Mouse (Mus musculus) thymus, postnatal 0 days (tissue): Measurements from ENCODE around the gene Csrp3. TPM values are rescaled to one million over a fixed set of nuclear protein-coding genes. Genes with fewer than 3 reads are reported as not detected.

Experiments used
- DNase-seq: peaks from one replicate; pipeline ENCODE4 v3.0.0-alpha.2; 2015; ENCODE audit warnings: low spot score
- polyA plus RNA-seq: library from polyadenylated mRNA; unstranded; fragments of >200 nt; fragmentation: Nextera tagmentation; extraction: Ambion mirVana; gene quantifications from 2 replicates; pipeline ENCODE4 v1.2.1, GENCODE M21; 2015

Csrp3 gene
- 0.27 and 0.59 TPM in 2 replicates for polyA plus RNA-seq

DNA sequence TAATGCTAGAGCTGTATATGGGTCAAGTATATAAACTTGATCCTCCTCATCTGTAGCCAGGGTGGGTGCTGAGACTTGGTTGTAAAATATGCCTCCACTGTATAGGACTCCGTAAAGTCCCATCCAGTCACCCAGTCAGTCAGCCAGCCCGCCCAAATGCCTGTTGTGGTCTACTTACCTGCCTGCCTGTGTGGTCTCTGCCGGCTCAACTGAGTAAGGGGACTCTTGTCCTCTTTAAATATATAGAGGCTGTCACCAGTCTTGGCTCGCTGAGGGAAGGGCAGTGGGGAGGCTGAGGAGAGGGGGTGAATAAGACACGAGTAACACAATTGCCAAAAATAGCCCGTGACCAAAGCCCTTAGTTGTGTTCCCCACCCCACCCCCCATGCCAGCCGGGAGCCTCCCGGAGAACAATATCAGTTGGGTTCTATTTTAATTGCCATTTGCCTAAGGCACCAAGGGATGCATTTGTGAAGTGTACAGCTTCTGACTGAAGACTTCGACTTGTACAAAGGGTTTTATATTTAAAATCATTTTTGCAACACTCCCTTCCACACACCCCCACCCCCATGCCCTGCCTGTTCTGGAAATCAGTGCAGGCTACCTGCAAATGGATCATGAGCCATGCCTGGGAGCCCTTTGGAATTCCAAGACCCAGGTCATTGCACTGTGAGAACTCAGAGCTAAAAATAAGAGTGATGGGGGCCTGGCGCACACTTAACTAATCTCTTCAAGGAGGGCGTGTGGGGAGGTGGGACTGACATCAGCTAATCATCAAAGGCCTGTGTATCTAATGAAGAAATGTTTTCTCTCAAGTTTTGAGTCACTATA, at the start of gene Csrp3:
Gene Csrp3, minus strand, starts transcription at position 214 of the 831 bp plus-strand sequence.
- DNase-seq: no peak

DNA sequence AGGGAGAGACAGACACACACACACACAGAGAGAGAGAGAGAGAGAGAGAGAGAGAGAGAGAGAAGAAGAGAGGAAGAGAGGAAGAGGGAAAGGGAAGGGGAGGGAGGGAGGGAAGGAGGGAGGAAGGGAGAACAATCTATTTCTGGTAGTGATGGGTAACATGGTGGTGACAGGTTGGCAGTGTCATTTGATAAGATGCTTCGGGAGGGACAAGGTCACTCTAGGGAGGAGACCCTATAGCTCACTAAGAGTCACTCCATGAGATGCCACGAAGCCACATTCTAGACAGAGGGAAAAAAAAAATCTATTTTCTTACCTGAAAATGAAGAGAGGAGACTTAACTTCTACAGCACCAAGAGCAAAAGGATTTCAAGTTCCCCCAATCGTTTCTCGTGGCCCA, 48.2 kb upstream of the Csrp3 start:
- DNase-seq: no peak

DNA sequence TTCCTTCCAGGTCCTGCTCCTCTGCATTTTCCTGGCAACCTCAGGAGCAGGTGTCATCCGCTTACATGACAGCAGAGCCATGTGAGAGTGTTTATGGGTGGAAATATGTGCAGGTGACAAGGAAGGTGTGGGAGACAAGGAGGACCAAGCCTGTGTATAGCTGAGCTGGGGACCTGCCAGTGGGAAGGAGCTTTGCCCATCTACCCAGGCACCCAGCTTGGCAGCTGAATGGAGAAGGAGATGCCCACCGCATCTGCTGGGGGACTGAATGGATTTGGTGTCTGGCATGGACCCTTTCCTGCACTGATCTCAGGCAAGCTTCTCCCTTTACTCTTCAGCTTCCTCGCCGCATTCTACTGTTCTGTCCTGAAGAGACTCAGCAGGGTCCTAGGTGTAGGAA, 47.6 kb upstream of the Csrp3 start:
- no peak for DNase-seq

GRCm38 (mm10) chr7:48894763-48895162, 46.9 kb upstream of the Csrp3 start:
- no peak for DNase-seq

DNA sequence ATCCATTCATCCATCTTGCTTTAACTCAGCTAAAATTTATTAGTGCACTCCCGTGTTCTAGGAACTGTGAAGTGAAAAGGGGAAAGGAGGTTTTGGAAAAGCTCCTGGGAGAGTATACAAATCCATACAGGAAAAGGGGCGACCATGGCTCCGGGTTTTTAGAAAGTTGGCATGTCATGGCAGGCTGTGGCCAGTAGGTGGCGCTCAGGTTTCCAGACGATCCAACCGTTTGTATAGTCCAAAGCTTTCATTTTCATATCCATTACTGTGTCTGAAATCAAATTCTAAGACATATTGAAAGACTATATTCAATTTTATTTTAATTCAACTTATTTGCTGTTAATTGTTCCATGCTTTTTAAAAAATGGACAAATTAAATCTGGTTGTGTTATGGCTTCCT, 46.3 kb upstream of the Csrp3 start:
- DNase-seq: peak; percentile 51

DNA sequence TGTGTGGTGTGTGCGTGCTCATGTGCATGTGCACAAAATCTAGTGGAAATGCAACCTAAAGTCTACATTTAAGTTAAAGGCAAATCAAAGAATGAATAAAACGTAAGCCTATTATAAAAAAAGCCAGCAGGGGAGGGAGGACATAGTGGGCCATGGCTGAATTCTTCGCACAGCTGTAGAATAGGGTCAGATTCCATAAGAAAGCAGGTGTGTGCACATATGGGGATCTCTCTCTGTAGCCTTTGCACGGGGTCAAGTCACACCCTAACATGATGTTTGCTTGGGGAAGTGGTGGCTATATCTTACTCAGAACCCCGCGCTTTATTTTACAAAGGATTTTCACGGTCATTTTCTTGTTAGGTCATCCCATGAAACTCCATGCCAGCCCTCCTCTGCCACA, 45.3 kb upstream of the Csrp3 start:
- no peak for DNase-seq

DNA sequence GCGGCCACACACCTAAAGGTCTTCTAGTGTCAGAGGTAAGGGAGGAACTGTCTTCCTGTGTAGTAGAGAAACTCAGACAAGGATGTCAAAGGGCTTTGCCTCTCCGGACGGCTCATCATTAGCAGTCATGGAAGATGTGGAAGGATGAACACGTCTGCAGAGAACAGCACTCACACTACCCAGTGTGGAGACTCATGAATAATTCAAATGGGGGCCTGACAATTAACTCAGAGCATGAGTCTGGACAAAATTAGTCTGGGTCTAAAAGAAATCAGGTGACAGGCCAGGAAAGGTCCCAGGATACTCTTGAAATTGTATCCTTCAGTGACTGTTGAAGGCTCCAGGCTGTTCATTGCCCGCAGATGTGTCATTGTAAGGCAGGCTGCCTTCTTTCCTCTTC, 43.2 kb upstream of the Csrp3 start:
- no peak for DNase-seq

DNA sequence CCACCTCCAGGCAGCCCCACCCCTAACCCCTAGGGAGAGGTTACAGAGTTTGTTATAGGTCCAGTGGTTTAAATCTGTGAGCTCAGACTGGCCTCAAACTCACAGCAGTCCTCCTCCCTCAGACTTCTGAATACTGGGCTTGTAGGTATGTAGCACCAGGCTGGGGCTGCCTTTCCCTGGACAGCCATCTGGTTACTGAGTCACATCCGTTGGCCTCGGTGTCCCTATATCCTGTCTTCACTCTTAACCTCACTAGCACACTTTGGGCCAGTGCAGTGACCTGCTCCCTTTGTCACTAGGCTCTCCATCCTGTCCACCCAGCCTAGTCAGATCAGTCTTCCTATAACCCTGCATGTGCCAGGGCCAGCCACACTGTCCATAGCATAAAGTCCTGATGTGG, 40.9 kb upstream of the Csrp3 start:
- DNase-seq: no peak

DNA sequence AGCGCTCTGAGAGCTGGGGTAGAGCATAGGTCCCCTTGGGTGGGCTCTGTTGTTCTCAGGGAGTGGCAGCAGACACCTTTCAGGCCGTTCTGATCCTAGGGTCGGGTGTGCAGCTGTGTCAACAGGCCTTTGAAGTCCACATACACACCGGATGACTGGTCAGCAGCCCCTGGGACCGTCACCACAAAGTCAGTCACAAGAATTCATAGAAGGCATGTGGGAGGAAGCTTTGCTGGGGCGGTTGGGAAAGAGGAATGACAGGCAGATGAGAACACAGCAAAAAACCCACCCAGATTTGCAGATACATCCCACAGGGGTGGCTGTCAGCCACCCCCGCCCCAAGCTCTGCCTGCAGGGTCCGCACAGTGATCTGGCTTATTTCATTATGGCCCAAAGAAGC, 40.1 kb upstream of the Csrp3 start:
- peak; percentile 22 for DNase-seq

GRCm38 (mm10) chr7:48884266-48884611, 36.4 kb upstream of the Csrp3 start:
- no peak for DNase-seq

DNA sequence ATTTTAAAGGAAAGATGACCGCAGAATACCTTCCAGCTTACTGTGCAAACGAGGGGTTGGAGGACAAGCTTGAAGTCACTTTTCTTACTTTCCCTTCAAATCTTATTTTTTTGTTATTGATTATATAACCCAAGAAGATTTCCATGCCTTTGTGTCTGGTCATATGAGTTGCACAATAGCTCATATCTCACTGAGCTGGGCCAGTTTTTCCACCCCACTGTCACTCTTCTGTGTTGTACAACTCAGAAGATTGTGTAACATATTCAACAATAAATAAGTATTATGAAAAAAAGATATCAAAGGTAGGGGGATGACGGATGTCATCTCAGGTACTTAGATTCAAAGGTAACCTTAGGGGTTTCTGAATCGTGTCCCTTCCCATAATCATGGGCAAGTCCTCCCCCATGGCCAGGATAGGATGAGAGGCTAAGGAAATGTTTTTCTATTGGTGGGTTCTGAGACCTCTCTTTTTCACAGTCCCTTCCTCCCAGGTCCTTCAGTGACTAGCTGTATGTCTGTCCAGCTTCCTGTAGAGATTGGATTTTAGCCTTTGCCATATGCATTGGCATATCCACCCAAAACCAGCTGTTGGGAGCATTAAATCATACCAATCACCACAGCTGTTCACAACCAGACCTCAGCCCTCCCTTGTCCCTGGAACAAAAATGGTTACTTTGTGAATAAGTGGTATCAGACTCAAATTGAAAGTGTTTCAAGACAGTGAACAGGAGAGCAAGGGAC, 35.9 kb upstream of the Csrp3 start:
- no peak for DNase-seq

DNA sequence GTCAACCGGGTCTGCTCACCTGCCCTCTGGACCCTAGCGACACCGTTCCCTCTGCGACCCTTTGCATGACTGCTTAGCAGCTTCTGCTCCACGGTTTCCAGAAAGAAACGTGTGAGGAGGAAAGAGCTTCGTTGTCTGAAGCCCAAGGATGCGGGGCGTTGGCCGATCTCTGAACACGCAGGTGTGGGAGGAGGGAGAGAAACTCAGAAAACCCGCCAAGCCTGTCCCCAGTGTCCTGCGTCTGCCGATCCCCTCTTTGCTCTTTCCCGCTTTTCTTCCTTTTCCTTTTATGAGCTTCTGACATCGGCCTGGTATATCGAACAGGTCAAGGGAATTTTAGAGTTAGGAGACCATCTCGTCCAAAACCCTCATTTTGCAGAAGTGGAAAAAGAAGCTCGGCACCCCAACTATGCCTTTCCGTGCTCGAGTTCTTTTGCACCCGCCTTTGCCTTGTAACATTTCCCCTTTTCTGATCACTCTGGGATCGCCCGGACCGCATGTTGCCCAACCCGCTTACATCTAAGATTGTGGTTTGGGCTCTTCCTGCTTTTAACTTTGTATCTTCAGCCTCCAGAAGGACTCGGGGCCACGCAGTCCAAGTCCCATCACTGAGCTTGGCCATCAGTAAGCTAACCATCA, 34.3 kb upstream of the Csrp3 start:
- peak; percentile 12 for DNase-seq

DNA sequence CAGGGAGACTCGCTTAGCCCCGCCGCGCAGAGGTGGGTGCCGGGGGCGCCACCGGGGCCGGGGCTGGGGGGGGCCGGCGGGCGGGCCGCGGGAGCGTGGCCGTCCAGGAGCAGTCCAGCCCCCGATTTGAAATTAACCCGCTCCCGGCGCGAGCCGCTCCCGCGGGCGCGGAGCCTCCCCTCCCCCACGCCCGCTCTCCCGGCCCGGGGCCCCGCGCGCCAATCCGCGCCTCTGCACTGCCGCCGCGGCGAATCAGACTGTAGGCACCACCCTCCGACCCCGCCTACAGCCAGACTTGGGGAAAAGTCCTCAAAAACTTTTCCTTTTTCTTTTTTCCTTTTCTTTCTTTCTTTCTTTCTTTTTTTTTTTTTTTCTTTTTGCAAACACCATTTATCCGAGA, 33.7 kb upstream of the Csrp3 start, which contains the start of gene E2f8:
Gene E2f8, minus strand, starts transcription at position 111 of the 400 bp plus-strand sequence.
- DNase-seq: peak; percentile 62

DNA sequence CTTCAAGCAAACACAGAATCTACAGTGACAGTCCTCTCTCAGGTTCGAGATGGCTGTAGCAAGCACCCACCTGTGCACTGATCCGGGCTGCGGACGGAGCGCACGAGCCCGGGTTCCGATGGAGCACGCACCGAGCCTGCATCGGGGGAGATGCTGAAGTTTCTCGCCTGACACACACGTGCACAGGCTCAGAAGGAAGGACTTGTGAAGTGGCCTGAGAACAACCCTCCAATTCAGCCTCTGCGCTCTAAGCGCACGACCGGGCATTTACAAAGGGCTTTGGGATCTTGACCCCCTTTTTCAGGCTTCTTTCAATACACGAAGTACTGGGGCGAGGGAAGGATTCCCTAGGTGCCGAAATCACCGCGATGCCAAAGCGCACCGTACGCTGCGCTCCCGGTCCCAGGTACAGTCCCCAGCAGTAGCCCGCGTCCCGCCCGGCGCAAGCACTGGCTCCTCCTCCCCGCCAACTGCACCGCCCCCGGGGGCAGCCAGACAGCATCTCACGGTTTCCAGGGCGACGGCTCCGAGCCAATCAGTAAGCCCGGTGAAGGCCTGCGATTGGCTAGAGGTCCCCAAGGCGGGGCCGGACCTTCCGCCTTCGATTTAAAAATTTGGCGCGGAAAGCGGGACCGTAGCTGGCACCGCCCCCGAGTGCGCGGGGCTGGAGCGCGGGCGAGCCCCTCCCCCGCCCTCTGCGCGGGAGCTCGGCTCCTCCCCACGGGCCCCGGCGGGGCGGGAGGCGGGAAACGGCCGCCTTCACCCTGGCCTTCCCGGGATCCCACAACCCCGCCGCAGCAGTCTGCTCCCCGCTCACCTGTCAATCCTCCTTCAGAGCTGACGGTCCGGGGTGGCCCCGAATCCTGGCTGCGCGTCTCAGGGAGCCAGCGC, 33.0 kb upstream of the Csrp3 start:
- DNase-seq: peak; percentile 97

DNA sequence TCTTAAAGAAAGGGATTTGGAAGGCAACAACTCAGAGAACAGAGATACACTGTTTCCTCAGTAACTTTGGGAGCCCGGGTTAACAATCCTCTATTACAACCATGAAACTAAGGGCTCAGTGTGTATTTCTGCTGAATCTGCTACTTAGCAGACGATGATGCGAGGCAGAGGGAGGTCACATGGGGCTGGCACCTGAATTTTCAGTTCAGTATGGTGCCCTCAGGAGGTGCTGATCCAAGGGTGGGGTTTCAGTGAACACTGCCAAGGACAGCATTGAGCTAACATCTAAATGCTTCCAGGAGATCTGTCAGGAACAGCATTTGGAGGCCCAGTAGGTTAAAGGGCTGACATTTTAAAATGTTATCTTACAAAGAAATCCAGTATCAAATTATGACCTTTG, 31.7 kb upstream of the Csrp3 start:
- DNase-seq: no peak

DNA sequence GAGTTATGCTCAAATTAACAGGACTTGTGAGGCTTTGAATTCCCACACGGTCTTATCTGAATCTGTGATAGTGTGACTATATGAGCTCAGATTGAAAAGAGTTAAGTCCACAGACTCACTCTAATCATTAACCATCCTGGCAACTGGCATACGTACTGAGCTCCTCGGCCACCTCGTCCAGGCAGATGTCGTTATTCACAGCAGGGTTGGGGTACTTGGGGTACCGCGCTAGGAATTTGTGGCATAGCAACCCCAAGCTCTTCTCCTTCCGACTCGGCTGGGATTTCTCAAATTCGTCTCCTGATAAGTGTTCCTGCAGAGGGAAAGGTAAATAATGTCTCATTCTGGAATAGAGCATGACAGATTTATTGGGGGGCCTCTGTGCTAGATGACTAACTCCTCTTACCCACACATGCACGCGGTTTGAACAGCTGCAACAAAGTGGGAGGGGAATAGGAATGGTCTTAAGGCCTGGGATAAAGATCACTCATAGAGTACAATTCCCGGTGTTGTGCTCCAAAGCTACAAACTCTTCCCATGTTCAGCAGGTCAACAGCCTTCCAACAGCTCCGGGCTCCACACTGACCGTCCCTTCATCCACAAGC, 30.1 kb upstream of the Csrp3 start:
- no peak for DNase-seq

DNA sequence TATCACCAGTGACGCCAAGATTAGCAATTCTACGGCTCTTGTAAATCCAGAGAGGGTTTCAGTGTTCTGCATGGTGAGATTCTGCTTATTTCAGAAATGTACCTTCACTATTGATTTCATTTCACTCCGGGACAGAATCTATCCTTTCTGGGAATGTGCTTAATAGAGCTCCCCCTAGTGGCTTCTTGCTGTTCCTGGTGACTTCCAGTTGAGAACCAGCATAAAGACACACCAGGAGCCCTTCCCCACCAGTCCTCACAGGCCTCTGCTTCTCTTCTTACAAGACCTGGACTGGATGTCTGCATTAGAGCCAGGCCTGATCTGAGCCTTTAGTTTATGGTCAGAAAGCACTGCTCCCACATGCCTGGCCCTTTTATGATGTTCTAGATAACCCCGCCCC, 28.7 kb upstream of the Csrp3 start:
- peak; percentile 48 for DNase-seq

DNA sequence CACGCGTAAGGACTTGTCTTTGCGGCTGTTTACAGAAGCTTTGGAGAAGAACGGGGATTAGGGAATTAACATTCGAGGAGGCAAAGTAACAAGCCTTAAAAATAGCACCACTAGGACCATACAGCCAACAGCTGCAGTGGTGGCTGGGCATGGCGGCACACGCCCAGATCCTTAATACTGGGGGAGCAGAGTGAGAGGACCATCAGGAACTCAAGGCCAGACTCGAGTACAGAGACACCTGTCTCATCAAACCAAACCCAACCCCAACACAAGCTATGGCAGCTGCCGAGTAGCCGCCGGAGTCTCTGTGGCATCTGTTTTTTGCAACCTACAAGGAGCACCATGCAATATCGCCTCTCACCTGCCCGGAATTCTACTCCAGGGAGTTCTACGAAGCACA, 27.3 kb upstream of the Csrp3 start:
- DNase-seq: no peak

- DNase-seq: no peak
These were observed 23.5 kb upstream of the Csrp3 start for GRCm38 (mm10) chr7:48871292-48871691.

DNA sequence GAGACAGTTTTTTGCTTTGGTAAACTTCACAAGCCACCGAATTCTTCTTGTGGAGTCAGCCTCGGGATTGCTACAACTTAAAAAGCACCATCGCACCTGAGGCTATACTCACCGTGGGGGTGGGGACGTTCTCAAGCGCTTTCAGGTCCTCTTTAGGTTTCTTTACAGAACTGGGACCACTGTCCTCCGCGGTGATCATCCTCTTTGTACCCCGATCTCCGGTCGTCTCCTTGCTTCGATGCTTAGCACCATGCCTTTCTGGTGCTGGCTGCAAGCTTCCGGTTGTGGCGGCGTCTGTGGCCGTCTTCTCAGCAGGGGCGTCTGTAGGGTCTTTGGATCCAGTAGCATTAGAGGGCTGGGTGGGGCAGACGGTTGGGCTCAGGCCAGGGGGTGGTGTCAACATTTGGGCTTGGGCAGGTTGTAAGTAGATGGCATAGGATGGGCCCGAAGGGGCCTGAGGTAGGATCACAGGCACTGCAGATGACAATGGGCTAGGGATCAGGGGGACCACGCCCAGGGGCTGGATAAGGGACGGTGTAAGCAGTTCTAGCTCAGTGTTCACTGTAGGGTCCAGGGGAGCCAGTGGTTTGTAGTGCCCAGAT, 22.8 kb upstream of the Csrp3 start:
- no peak for DNase-seq
